Comparison of ENCODE assay signal across 28 mouse cellular contexts in the genomic region with DNA sequence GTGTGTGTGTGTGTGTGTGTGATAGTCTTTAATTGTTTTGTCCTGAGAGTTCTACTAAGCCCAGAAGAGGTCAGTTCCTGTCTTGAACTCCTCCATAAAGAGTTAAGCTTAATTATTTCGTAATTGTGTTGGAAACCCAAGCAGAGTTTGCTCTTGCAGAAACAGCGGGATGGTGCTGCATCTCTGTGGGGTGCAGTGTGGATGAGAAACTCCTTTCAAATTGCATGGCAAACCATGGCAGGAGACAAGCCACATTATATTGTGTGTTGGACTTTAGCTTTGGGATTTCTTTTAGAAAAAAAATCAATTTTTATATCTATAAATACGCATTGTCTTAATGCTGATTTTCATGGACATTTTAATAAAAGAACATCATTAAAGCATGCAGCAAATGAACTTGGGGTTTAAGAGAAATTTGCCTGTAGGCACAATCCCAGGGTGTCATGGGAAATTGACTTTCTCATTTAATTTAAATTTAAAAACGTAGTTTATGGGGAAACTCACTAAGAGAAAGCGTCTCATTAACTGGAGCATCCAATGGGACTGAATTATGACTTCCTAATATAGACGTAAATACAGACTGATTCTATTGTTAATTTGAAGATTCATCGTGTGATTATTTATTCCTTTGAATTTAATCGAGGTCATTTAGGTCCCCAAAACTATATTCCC.
DNase-seq lines count a peak whose midpoint lies in the region; ATAC-seq and TF ChIP-seq lines count a peak whose summit lies in the region.
"Had no signal": no experiment of that assay in that cellular context is flagged by ENCODE, and none has a peak within 500 bp of the region (broad histone marks: within the 10 kb centered on the region; RNA-seq: fewer than 3 reads in every experiment).

No protein-coding gene starts in this region.

- no peaks in the 10 kb centered on the region for H3K36me3 ChIP-seq in neural tube, embryonic 13.5 days
- H3K36me3 ChIP-seq: heart, embryonic 13.5 days; intestine, embryonic 15.5 days; limb, embryonic 13.5 days; lung, embryonic 15.5 days; midbrain, embryonic 10.5 days had no signal

- peak; percentile 11 for DNase-seq in left cerebral cortex, postnatal 4 days
- no peak for DNase-seq in left cerebral cortex, postnatal 14 days (ENCODE audit: low spot score in 2 of 2)
- DNase-seq in brain, embryonic 14.5 days (ENCODE audit: low read depth): peak; percentile 44
- peak; percentile 5 for DNase-seq in forelimb bud, embryonic 11.5 days (ENCODE audit: low read depth, low spot score)
- no peak for DNase-seq in layer of hippocampus, adult 8-10 months (ENCODE audit: low spot score in 2 of 2)
- DNase-seq in adrenal gland, postnatal 14 days: no peak
- DNase-seq: adrenal gland, adult 2 months; cerebellum, adult 11 months; cerebellum, adult 9-11 months; forebrain, postnatal 0 days; gastrocnemius, postnatal 10 days; heart, postnatal 10 days; kidney, adult 9 months; kidney, postnatal 14 days; right cerebral cortex, postnatal 4 days; thymus, adult 18-20 months; thymus, postnatal 25 days had no signal

- H3K4me3 ChIP-seq in neural tube, embryonic 13.5 days: no peak overlapping the region
- H3K4me3 ChIP-seq: erythroblast, embryonic 14.5 days; heart, embryonic 13.5 days; intestine, embryonic 15.5 days; limb, embryonic 13.5 days; lung, embryonic 15.5 days; midbrain, embryonic 10.5 days had no signal

- no peaks in the 10 kb centered on the region for H3K27me3 ChIP-seq in neural tube, embryonic 13.5 days
- H3K27me3 ChIP-seq: CH12.LX; heart, embryonic 13.5 days; intestine, embryonic 15.5 days; limb, embryonic 13.5 days; lung, embryonic 15.5 days had no signal

- TF ChIP-seq POLR2A in brain, embryonic 14.5 days (IDR thresholded peaks at IDR 0.05; ENCODE audit: borderline replicate concordance, extremely low read depth, insufficient read depth, insufficient read length, poor library complexity, severe bottlenecking): no peak

- H3K4me1 ChIP-seq in neural tube, embryonic 13.5 days (replicated peaks): no peaks in the 10 kb centered on the region
- H3K4me1 ChIP-seq: heart, embryonic 13.5 days; intestine, embryonic 15.5 days; limb, embryonic 13.5 days; lung, embryonic 15.5 days; midbrain, embryonic 10.5 days had no signal

- intact Hi-C loops in left cerebral cortex, postnatal 4 days (cut with DNase I): no loop called here
- intact Hi-C loops in left cerebral cortex, postnatal 14 days (cut with DNase I): no loop called here

- H3K9me3 ChIP-seq in neural tube, embryonic 13.5 days: no peaks in the 10 kb centered on the region
- H3K9me3 ChIP-seq: heart, embryonic 13.5 days; intestine, embryonic 15.5 days; limb, embryonic 13.5 days; lung, embryonic 15.5 days; midbrain, embryonic 10.5 days had no signal

- H3K27ac ChIP-seq in neural tube, embryonic 13.5 days (replicated peaks): no peak overlapping the region
- H3K27ac ChIP-seq: heart, embryonic 13.5 days; intestine, embryonic 15.5 days; limb, embryonic 13.5 days; lung, embryonic 15.5 days; midbrain, embryonic 10.5 days; stomach, postnatal 0 days had no signal

- ATAC-seq in neural tube, embryonic 13.5 days (ENCODE audit: low read depth): peak; percentile 65
- ATAC-seq: activated CD4-positive, CD25-positive, alpha-beta regulatory T cell, adult 4 months; forebrain, postnatal 0 days; intestine, embryonic 15.5 days had no signal

- no peak overlapping the region for H3K9ac ChIP-seq in neural tube, embryonic 13.5 days
- H3K9ac ChIP-seq: forebrain, postnatal 0 days; heart, embryonic 13.5 days; intestine, embryonic 15.5 days; limb, embryonic 13.5 days; lung, embryonic 15.5 days had no signal

- no peak for TF ChIP-seq CTCF in brain, embryonic 14.5 days (IDR thresholded peaks at IDR 0.05; ENCODE audit: borderline replicate concordance, extremely low read depth, insufficient read depth, insufficient read length)

- H3K4me2 ChIP-seq in neural tube, embryonic 13.5 days: no peak overlapping the region
- H3K4me2 ChIP-seq: heart, embryonic 13.5 days; intestine, embryonic 15.5 days; limb, embryonic 13.5 days; liver, embryonic 11.5 days; lung, embryonic 15.5 days had no signal

- 46% methylated on average over 8 of the region's 8 CpGs for WGBS in neural tube, embryonic 13.5 days

Comparison
In these comparisons a context has a peak if more than half of its experiments do, and no peak if none do; other contexts are left out.
1. DNase-seq: peak in left cerebral cortex, postnatal 4 days (single experiment), brain, embryonic 14.5 days (single experiment) and forelimb bud, embryonic 11.5 days (single experiment); none in left cerebral cortex, postnatal 14 days (0 of 2), layer of hippocampus, adult 8-10 months (0 of 2) and adrenal gland, postnatal 14 days (single experiment).